Mouse (Mus musculus) stomach, postnatal 0 days (tissue): ENCODE measurements around the gene Plekha8. TPM values are rescaled to one million over a fixed set of nuclear protein-coding genes. Genes with fewer than 3 reads are reported as not detected.
A peak's percentile ranks its signal among the peaks of the same experiment; 100 is the strongest.

ENCODE experiments used
- ATAC-seq: fragments of 200-750 bp; cut with Nextera tagmentation; 2 replicates; pipeline ENCODE4 v1.8.0; 2017; ENCODE audit not compliant: low FRiP score, low TSS enrichment
- DNase-seq: peaks from one replicate; pipeline ENCODE4 v3.0.0-alpha.2; 2016; ENCODE audit warnings: low spot score
- H3K27ac ChIP-seq: fragments of 300-500 bp; sonication (generic); replicated peaks from 2 replicates; pipeline ENCODE4 v1.5.1; 2014; ENCODE audit warnings: mild to moderate bottlenecking, control low read depth
- H3K27me3 ChIP-seq: fragments of 300-500 bp; sonication (generic); 2 replicates; pipeline ENCODE4 v1.6.1; 2014; ENCODE audit warnings: low read length; ENCODE audit not compliant: control insufficient read depth, insufficient read depth
- H3K36me3 ChIP-seq: fragments of 300-500 bp; sonication (generic); 2 replicates; pipeline ENCODE4 v1.6.1; 2014; ENCODE audit warnings: low read length, mixed read lengths; ENCODE audit not compliant: control insufficient read depth, insufficient read depth
- H3K4me1 ChIP-seq: fragments of 300-500 bp; sonication (generic); replicated peaks from 2 replicates; pipeline ENCODE4 v1.6.1; 2014; ENCODE audit warnings: antibody characterized with exemption; ENCODE audit not compliant: control insufficient read depth, insufficient read depth
- H3K4me2 ChIP-seq: fragments of 300-500 bp; sonication (generic); replicated peaks from 2 replicates; pipeline ENCODE4 v1.6.1; 2014; ENCODE audit warnings: low read depth, mild to moderate bottlenecking, control low read depth, moderate library complexity
- H3K4me3 ChIP-seq: fragments of 300-500 bp; sonication (generic); 2 replicates; pipeline ENCODE4 v1.5.1; 2014; ENCODE audit warnings: low read depth, low read length, control low read depth
- H3K9ac ChIP-seq: fragments of 300-500 bp; sonication (generic); 2 replicates; pipeline ENCODE4 v1.6.1; 2014; ENCODE audit warnings: mild to moderate bottlenecking, low read length, control low read depth, mixed read lengths
- H3K9me3 ChIP-seq: fragments of 300-500 bp; sonication (generic); 2 replicates; pipeline ENCODE4 v1.6.1; 2016; ENCODE audit warnings: low read length; ENCODE audit not compliant: control insufficient read depth
- CTCF ChIP-seq: IDR thresholded peaks from 2 replicates; pipeline ENCODE4 v1.5.1; 2016; ENCODE audit warnings: antibody characterized with exemption, low read depth, mild to moderate bottlenecking, moderate library complexity
- EP300 ChIP-seq: optimal IDR thresholded peaks from 2 replicates; pipeline ENCODE3; 2016; ENCODE audit warnings: antibody characterized with exemption
- WGBS: fragments of 180-500 bp; shearing (Covaris S2); extraction: QIAGEN DNeasy Blood & Tissue Kit; methylation state at CpG from one replicate; pipeline ENCODE4 v1.1.7; 2014; 5-methylcytosine and 5-hydroxymethylcytosine counted together
- polyA plus RNA-seq: library from polyadenylated mRNA; unstranded; fragments of >200 nt; fragmentation: Nextera tagmentation; extraction: Ambion mirVana; gene quantifications from 2 replicates; pipeline ENCODE4 v1.2.1, GENCODE M21; 2015

The Plekha8 gene
- polyA plus RNA-seq, 1 experiment from 2014 or later = 5.4 TPM

- H3K27ac ChIP-seq = no peak overlapping the region
- DNase-seq (no peak), ATAC-seq (no peak)
- H3K4me2 ChIP-seq = no peak overlapping the region
- H3K9me3 ChIP-seq = no peaks in the 10 kb centered on the region
- H3K36me3 ChIP-seq = no peaks in the 10 kb centered on the region
- H3K4me1 ChIP-seq = no peaks in the 10 kb centered on the region
- H3K9ac ChIP-seq = no peak overlapping the region
- no peak overlapping the region for H3K4me3 ChIP-seq
- H3K27me3 ChIP-seq = no peaks in the 10 kb centered on the region
- 95% methylated on average over 2 of the region's 2 CpGs for WGBS
- TF ChIP-seq CTCF (no peak), EP300 (no peak)
Measured at GRCm38 (mm10) chr6:54590691-54591090, 4.2 kb upstream of the Plekha8 start.

GRCm38 (mm10) chr6:54591778-54592177, 3.1 kb upstream of the Plekha8 start:
- no peaks in the 10 kb centered on the region for H3K36me3 ChIP-seq
- 32% methylated on average over 6 of the region's 6 CpGs for WGBS
- ATAC-seq = no peak
- no peaks in the 10 kb centered on the region for H3K27me3 ChIP-seq
- H3K9me3 ChIP-seq = no peaks in the 10 kb centered on the region
- H3K27ac ChIP-seq = no peak overlapping the region
- TF ChIP-seq CTCF (no peak), EP300 (no peak)
- H3K4me2 ChIP-seq = peak overlapping the region; percentile 37
- H3K9ac ChIP-seq = no peak overlapping the region
- H3K4me3 ChIP-seq = 0 out of 2 replicates have a peak overlapping the region, but pooled peaks have one; percentile 6
- no peak for DNase-seq
- no peaks in the 10 kb centered on the region for H3K4me1 ChIP-seq

- Histone ChIP-seq H3K4me2 (peak overlapping the region; percentile 52), H3K4me1 (no peaks in the 10 kb centered on the region), H3K9me3 (no peaks in the 10 kb centered on the region), H3K27me3 (no peaks in the 10 kb centered on the region), H3K27ac (peak overlapping the region; percentile 53), H3K9ac (peak overlapping the region; percentile 48), H3K4me3 (peak overlapping the region; percentile 58), H3K36me3 (no peaks in the 10 kb centered on the region)
- WGBS = under 1% methylated on average over 20 of the region's 20 CpGs
- DNase-seq (peak; percentile 88), ATAC-seq (peak; percentile 86)
- TF ChIP-seq CTCF (0 out of 2 replicates have a peak, but pooled peaks have one; percentile 10), EP300 (no peak)
Measured at GRCm38 (mm10) chr6:54592938-54593535, 1.9 kb upstream of the Plekha8 start.

- WGBS = 39% methylated on average over 8 of the region's 8 CpGs
- Histone ChIP-seq H3K9ac (no peak overlapping the region), H3K27ac (0 out of 2 replicates have a peak overlapping the region, but pooled peaks have one; percentile 53), H3K9me3 (no peaks in the 10 kb centered on the region), H3K27me3 (no peaks in the 10 kb centered on the region), H3K4me3 (peak overlapping the region; percentile 58), H3K36me3 (no peaks in the 10 kb centered on the region), H3K4me1 (no peaks in the 10 kb centered on the region), H3K4me2 (peak overlapping the region; percentile 75)
- DNase-seq (no peak), ATAC-seq (no peak)
- TF ChIP-seq CTCF (no peak), EP300 (no peak)
Measured at GRCm38 (mm10) chr6:54593766-54594468, 994 bp upstream of the Plekha8 start.

GRCm38 (mm10) chr6:54595330-54595878, 493 bp downstream of the Plekha8 start:
- no peaks in the 10 kb centered on the region for H3K36me3 ChIP-seq
- H3K4me1 ChIP-seq = no peaks in the 10 kb centered on the region
- H3K4me2 ChIP-seq = peak overlapping the region; percentile 75
- DNase-seq = no peak
- TF ChIP-seq CTCF = peak; percentile 18; the same call in 1 of the 2 replicates
- no peak for TF ChIP-seq EP300
- under 1% methylated on average over 46 of the region's 48 CpGs for WGBS
- H3K4me3 ChIP-seq = peak overlapping the region; percentile 92
- H3K27ac ChIP-seq = peak overlapping the region; percentile 78
- ATAC-seq = peak; percentile 81
- H3K9me3 ChIP-seq = no peaks in the 10 kb centered on the region
- peak overlapping the region; percentile 79 for H3K9ac ChIP-seq
- H3K27me3 ChIP-seq = no peaks in the 10 kb centered on the region

GRCm38 (mm10) chr6:54597208-54597607, 2.3 kb downstream of the Plekha8 start, which contains the start of gene Fkbp14:
Fkbp14 (minus strand) TSS chr6:54597308.
- 79% methylated on average over 4 of the region's 4 CpGs for whole genome bisulfite sequencing
- Histone ChIP-seq H3K9me3 (no peaks in the 10 kb centered on the region), H3K4me1 (no peaks in the 10 kb centered on the region), H3K4me2 (0 out of 2 replicates have a peak within 1 kb of the TSS, but pooled peaks have one; percentile 75), H3K36me3 (no peaks in the 10 kb centered on the region), H3K4me3 (peak within 1 kb of the TSS; percentile 92; the same call in 1 of the 2 replicates), H3K27me3 (no peaks in the 10 kb centered on the region), H3K27ac (no peak within 1 kb of the TSS), H3K9ac (no peak within 1 kb of the TSS)
- ATAC-seq = no peak
- no peak for DNase-seq
- TF ChIP-seq CTCF (no peak), EP300 (no peak)
